Mouse (Mus musculus) liver, embryonic 11.5 days (tissue): Measurements from ENCODE around the gene C1rl. TPM values are rescaled to one million over a fixed set of nuclear protein-coding genes. Genes with fewer than 3 reads are reported as not detected.

ENCODE experiments used
- ATAC-seq: fragments of 200-750 bp; cut with Nextera tagmentation; replicated peaks from 2 replicates; pipeline ENCODE4 v1.8.0; 2017; ENCODE audit warnings: moderate number of reproducible peaks, mild to moderate bottlenecking, moderate TSS enrichment, moderate library complexity; ENCODE audit not compliant: low FRiP score
- DNase-seq: peaks from one replicate; pipeline ENCODE4 v3.0.0-alpha.2; 2017; ENCODE audit warnings: low spot score
- H3K27ac ChIP-seq: fragments of 300-500 bp; sonication (generic); 2 replicates; pipeline ENCODE4 v1.5.1; 2014; ENCODE audit warnings: mild to moderate bottlenecking, low read depth, low read length, control low read depth
- H3K27me3 ChIP-seq: fragments of 300-500 bp; sonication (generic); replicated peaks from 2 replicates; pipeline ENCODE4 v1.6.1; 2014; ENCODE audit warnings: low read length, mixed read lengths; ENCODE audit not compliant: control insufficient read depth, insufficient read depth
- H3K36me3 ChIP-seq: fragments of 300-500 bp; sonication (generic); 2 replicates; pipeline ENCODE4 v1.6.1; 2014; ENCODE audit warnings: mild to moderate bottlenecking, low read length, moderate library complexity, mixed read lengths; ENCODE audit not compliant: control insufficient read depth, insufficient read depth
- H3K4me1 ChIP-seq: fragments of 300-500 bp; sonication (generic); replicated peaks from 2 replicates; pipeline ENCODE4 v1.6.1; 2014; ENCODE audit warnings: low read length, mixed read lengths; ENCODE audit not compliant: control insufficient read depth, insufficient read depth
- H3K4me2 ChIP-seq: fragments of 300-500 bp; sonication (generic); 2 replicates; pipeline ENCODE4 v1.6.1; 2014; ENCODE audit warnings: mild to moderate bottlenecking, control low read depth, moderate library complexity
- H3K4me3 ChIP-seq: fragments of 300-500 bp; sonication (generic); 2 replicates; pipeline ENCODE4 v1.5.1; 2014; ENCODE audit warnings: low read depth, low read length, control low read depth
- H3K9ac ChIP-seq: fragments of 300-500 bp; sonication (generic); 2 replicates; pipeline ENCODE4 v1.6.1; 2014; ENCODE audit warnings: low read depth, low read length, control low read depth
- H3K9me3 ChIP-seq: fragments of 300-500 bp; sonication (generic); 2 replicates; pipeline ENCODE4 v1.6.1; 2016; ENCODE audit warnings: low read length, inconsistent platforms, mixed read lengths; ENCODE audit not compliant: control insufficient read depth
- WGBS: fragments of 180-500 bp; shearing (Covaris S2); extraction: QIAGEN DNeasy Blood & Tissue Kit; methylation state at CpG from one replicate; pipeline ENCODE4 v1.1.7; 2014; 5-methylcytosine and 5-hydroxymethylcytosine counted together
- polyA plus RNA-seq: library from polyadenylated mRNA; unstranded; fragments of >200 nt; fragmentation: Nextera tagmentation; extraction: Ambion mirVana; gene quantifications from 2 replicates; pipeline ENCODE4 v1.2.1, GENCODE M21; 2014

The C1rl gene
- polyA plus RNA-seq, 1 experiment from 2014 or later = 4.1 TPM

- WGBS = 42% methylated on average over 3 of the region's 3 CpGs
- Histone ChIP-seq H3K9ac (no peak overlapping the region; the same call in 1 of the 2 replicates), H3K9me3 (no peaks in the 10 kb centered on the region), H3K27ac (no peak overlapping the region; the same call in 1 of the 2 replicates), H3K4me3 (no peak overlapping the region), H3K27me3 (no peaks in the 10 kb centered on the region), H3K4me1 (peaks cover 10% of the 10 kb centered on the region), H3K36me3 (no peaks in the 10 kb centered on the region), H3K4me2 (peak overlapping the region; percentile 28; the same call in 1 of the 2 replicates)
- no peak for DNase-seq
- ATAC-seq = peak; percentile 68
Measured at GRCm38 (mm10) chr6:124451995-124452394, 40.9 kb upstream of the C1rl start.

- Histone ChIP-seq H3K4me1 (peaks cover 10% of the 10 kb centered on the region), H3K4me2 (no peak overlapping the region), H3K4me3 (no peak overlapping the region), H3K27ac (no peak overlapping the region), H3K9me3 (no peaks in the 10 kb centered on the region), H3K36me3 (no peaks in the 10 kb centered on the region), H3K9ac (no peak overlapping the region), H3K27me3 (no peaks in the 10 kb centered on the region)
- ATAC-seq (0 out of 2 replicates have a peak, but pooled peaks have one; percentile 21), DNase-seq (no peak)
- WGBS = 51% methylated on average over 4 of the region's 4 CpGs
Measured at GRCm38 (mm10) chr6:124453756-124454155, 39.2 kb upstream of the C1rl start.

GRCm38 (mm10) chr6:124456243-124456642 is 36.7 kb upstream of the C1rl start:
- Histone ChIP-seq H3K27me3 (no peaks in the 10 kb centered on the region), H3K9me3 (no peaks in the 10 kb centered on the region), H3K36me3 (no peaks in the 10 kb centered on the region), H3K27ac (no peak overlapping the region), H3K4me1 (peaks cover 8% of the 10 kb centered on the region), H3K4me2 (no peak overlapping the region), H3K9ac (no peak overlapping the region), H3K4me3 (no peak overlapping the region)
- DNase-seq = no peak
- no peak for ATAC-seq
- 80% methylated on average over 5 of the region's 5 CpGs for WGBS

- ATAC-seq = no peak
- WGBS = 91% methylated on average over 5 of the region's 5 CpGs
Measured at GRCm38 (mm10) chr6:124457827-124458226, 35.1 kb upstream of the C1rl start.

DNA sequence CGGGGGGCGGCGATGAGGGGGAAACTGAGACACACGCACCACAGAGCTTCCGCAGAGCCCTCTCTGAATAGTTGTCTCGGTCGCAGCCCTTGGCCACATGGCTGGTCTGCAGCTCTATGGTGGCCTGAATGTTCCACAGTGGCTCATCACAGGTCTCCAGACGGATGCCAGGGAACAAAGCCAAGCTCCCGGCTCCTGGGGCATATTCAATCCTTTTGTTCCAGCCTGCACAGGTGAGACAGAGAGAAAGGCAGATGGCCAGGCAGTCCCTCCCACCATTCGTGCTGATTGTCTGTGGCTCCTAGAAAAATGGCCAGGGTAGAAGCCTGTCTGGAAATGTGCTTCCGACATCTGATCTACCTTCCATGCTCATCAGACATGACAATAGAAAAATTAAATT is 34.4 kb upstream of the C1rl start:
- H3K27me3 ChIP-seq = no peaks in the 10 kb centered on the region; the same call in 1 of the 2 replicates
- no peak for ATAC-seq
- no peak overlapping the region for H3K27ac ChIP-seq
- no peak for DNase-seq
- WGBS = 82% methylated on average over 11 of the region's 11 CpGs
- no peak overlapping the region for H3K4me2 ChIP-seq
- no peaks in the 10 kb centered on the region for H3K9me3 ChIP-seq
- H3K4me3 ChIP-seq = no peak overlapping the region
- H3K9ac ChIP-seq = no peak overlapping the region
- H3K4me1 ChIP-seq = peaks cover 2% of the 10 kb centered on the region; the same call in 1 of the 2 replicates
- no peaks in the 10 kb centered on the region for H3K36me3 ChIP-seq

More at GRCm38 (mm10) chr6:124457827-124458226, 35.1 kb upstream of the C1rl start:
- no peak overlapping the region for H3K9ac ChIP-seq
- no peak overlapping the region for H3K4me3 ChIP-seq
- H3K36me3 ChIP-seq = no peaks in the 10 kb centered on the region
- no peak for DNase-seq
- H3K27me3 ChIP-seq = no peaks in the 10 kb centered on the region; the same call in 1 of the 2 replicates
- H3K9me3 ChIP-seq = no peaks in the 10 kb centered on the region
- no peaks in the 10 kb centered on the region; the same call in 1 of the 2 replicates for H3K4me1 ChIP-seq
- no peak overlapping the region for H3K4me2 ChIP-seq
- H3K27ac ChIP-seq = no peak overlapping the region

- Histone ChIP-seq H3K4me2 (no peak overlapping the region), H3K4me3 (no peak overlapping the region), H3K9me3 (no peaks in the 10 kb centered on the region), H3K4me1 (peaks cover 5% of the 10 kb centered on the region), H3K27ac (no peak overlapping the region), H3K27me3 (no peaks in the 10 kb centered on the region; the same call in 1 of the 2 replicates), H3K36me3 (no peaks in the 10 kb centered on the region), H3K9ac (no peak overlapping the region)
- DNase-seq (no peak), ATAC-seq (no peak)
- 54% methylated on average over 4 of the region's 4 CpGs for WGBS
Measured at GRCm38 (mm10) chr6:124459388-124459787, 33.5 kb upstream of the C1rl start.

DNA sequence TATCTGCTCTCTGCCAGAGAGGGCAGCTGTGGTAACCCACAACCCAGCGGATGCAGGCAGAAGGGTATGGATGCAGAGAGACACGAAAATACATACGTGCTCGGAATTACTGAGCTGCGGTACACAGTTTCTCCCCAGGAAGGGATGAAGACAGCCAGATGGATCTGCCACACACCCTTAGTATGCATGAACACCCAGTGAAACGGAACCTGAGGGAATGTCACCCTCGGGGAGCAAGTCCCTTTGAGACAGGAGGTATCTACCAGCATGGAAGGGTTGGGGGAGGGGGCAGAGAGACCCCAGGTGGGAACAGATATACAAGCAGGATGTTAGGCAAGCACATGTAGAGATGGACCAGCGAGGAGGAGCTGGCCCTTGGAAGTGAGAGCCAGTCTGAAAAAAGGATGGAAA is 29.0 kb upstream of the C1rl start:
- H3K27ac ChIP-seq = no peak overlapping the region
- H3K9ac ChIP-seq = peak overlapping the region; percentile 49; the same call in 1 of the 2 replicates
- ATAC-seq (no peak), DNase-seq (no peak)
- no peaks in the 10 kb centered on the region for H3K9me3 ChIP-seq
- peak overlapping the region; percentile 43 for H3K4me3 ChIP-seq
- WGBS = 16% methylated on average over 8 of the region's 8 CpGs
- peaks cover 5% of the 10 kb centered on the region for H3K4me1 ChIP-seq
- no peaks in the 10 kb centered on the region; the same call in 1 of the 2 replicates for H3K27me3 ChIP-seq
- no peaks in the 10 kb centered on the region for H3K36me3 ChIP-seq
- peak overlapping the region; percentile 87 for H3K4me2 ChIP-seq

- Histone ChIP-seq H3K36me3 (no peaks in the 10 kb centered on the region), H3K4me3 (peak within 1 kb of the TSS; percentile 43), H3K27me3 (no peaks in the 10 kb centered on the region; the same call in 1 of the 2 replicates), H3K4me2 (peak within 1 kb of the TSS; percentile 87), H3K27ac (no peak within 1 kb of the TSS), H3K4me1 (peaks cover 5% of the 10 kb centered on the region), H3K9ac (peak within 1 kb of the TSS; percentile 49), H3K9me3 (no peaks in the 10 kb centered on the region)
- ATAC-seq = peak; percentile 95
- peak; percentile 84 for DNase-seq
- WGBS = 7% methylated on average over 27 of the region's 27 CpGs
Measured at GRCm38 (mm10) chr6:124464305-124465271, 28.3 kb upstream of the C1rl start, which contains the start of gene Clstn3. TSS of gene Clstn3 (minus strand) at chr6:124464794.
